Mouse (Mus musculus) liver, postnatal 0 days (tissue): ENCODE data around the gene Olfr1508. TPM values are rescaled to one million over a fixed set of nuclear protein-coding genes. Genes with fewer than 3 reads are reported as not detected.
"Not testable (repeated sequence)": the region's sequence is repeated elsewhere in the genome, so short reads cannot be mapped to it uniquely, and the experiment has no call there.

Source experiments
- ATAC-seq: fragments of 200-750 bp; cut with Nextera tagmentation; 2 replicates; pipeline ENCODE4 v1.8.0; 2017; ENCODE audit warnings: mild to moderate bottlenecking, moderate library complexity
- DNase-seq: peaks from one replicate; pipeline ENCODE4 v3.0.0-alpha.2; 2016
- H3K27ac ChIP-seq: fragments of 300-500 bp; sonication (generic); 2 replicates; pipeline ENCODE4 v1.5.1; 2014; ENCODE audit warnings: antibody characterized with exemption, moderate library complexity, mild to moderate bottlenecking, low read depth
- H3K27me3 ChIP-seq: fragments of 300-500 bp; sonication (generic); 2 replicates; pipeline ENCODE4 v1.6.1; 2014; ENCODE audit warnings: low read length, control low read depth, mixed read lengths; ENCODE audit not compliant: insufficient read depth
- H3K36me3 ChIP-seq: fragments of 300-500 bp; sonication (generic); replicated peaks from 2 replicates; pipeline ENCODE4 v1.6.1; 2014; ENCODE audit warnings: mild to moderate bottlenecking, control low read depth, low read length, moderate library complexity, mixed read lengths; ENCODE audit not compliant: insufficient read depth
- H3K4me1 ChIP-seq: fragments of 300-500 bp; sonication (generic); 2 replicates; pipeline ENCODE4 v1.6.1; 2014; ENCODE audit warnings: antibody characterized with exemption, mild to moderate bottlenecking, control low read depth; ENCODE audit not compliant: insufficient read depth
- H3K4me2 ChIP-seq: fragments of 300-500 bp; sonication (generic); 2 replicates; pipeline ENCODE4 v1.6.1; 2014; ENCODE audit warnings: low read depth, mild to moderate bottlenecking, low read length, moderate library complexity, mixed read lengths
- H3K4me3 ChIP-seq: fragments of 300-500 bp; sonication (generic); 2 replicates; pipeline ENCODE4 v1.5.1; 2014; ENCODE audit warnings: low read depth, low read length
- H3K9ac ChIP-seq: fragments of 300-500 bp; sonication (generic); replicated peaks from 2 replicates; pipeline ENCODE4 v1.6.1; 2014; ENCODE audit warnings: mild to moderate bottlenecking, moderate library complexity
- H3K9me3 ChIP-seq: fragments of 300-500 bp; sonication (generic); 2 replicates; pipeline ENCODE4 v1.6.1; 2016; ENCODE audit warnings: mild to moderate bottlenecking, control low read depth, low read length, mixed read lengths
- CTCF ChIP-seq: sonication (generic); IDR thresholded peaks from 2 replicates; pipeline ENCODE4 v1.5.1; 2016; ENCODE audit warnings: antibody characterized with exemption, low read depth
- EP300 ChIP-seq: IDR thresholded peaks from 2 replicates; pipeline ENCODE4 v1.6.1; 2016; ENCODE audit warnings: antibody characterized with exemption, low read depth, mild to moderate bottlenecking
- WGBS: fragments of 180-500 bp; shearing (Covaris S2); extraction: QIAGEN DNeasy Blood & Tissue Kit; methylation state at CpG from one replicate; pipeline ENCODE4 v1.1.7; 2014; ENCODE audit not compliant: insufficient replicate concordance; 5-methylcytosine and 5-hydroxymethylcytosine counted together
- polyA plus RNA-seq: library from polyadenylated mRNA; unstranded; fragments of >200 nt; fragmentation: Nextera tagmentation; extraction: Ambion mirVana; gene quantifications from 2 replicates; pipeline ENCODE4 v1.2.1, GENCODE M21; 2015

Gene Olfr1508
- polyA plus RNA-seq, 1 experiment from 2014 or later = not detected

DNA sequence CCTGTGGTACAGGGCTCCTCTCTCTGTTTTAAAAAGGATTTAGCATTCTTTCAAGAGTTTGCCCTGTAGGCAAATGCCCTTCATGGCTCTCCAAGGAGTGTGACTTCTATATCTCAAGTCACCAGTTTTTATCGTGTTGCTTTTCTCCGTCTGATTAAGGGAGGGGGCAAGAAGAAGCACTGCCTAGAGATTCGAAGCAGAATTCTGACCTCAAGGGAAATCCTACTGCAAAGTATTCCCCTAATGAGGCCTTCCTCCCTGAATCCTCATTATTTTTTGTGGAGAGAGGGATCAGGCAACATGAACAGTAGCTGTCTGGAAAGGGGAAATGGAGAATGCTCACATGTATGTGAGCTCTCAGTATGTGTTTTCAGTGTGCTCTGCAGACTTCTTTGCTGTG, 53.0 kb downstream of the Olfr1508 start, which contains the start of gene Olfr1510:
Olfr1510 (minus strand) TSS at position 101 of the 400 bp plus-strand sequence.
- H3K4me3 ChIP-seq = no peak within 1 kb of the TSS
- DNase-seq (no peak), ATAC-seq (no peak)
- 84% methylated on average over 3 of the region's 3 CpGs for WGBS
- no peak for TF ChIP-seq EP300
- no peak for TF ChIP-seq CTCF
- H3K27me3 ChIP-seq = no peaks in the 10 kb centered on the region
- no peak within 1 kb of the TSS for H3K4me2 ChIP-seq
- no peaks in the 10 kb centered on the region for H3K9me3 ChIP-seq
- no peaks in the 10 kb centered on the region for H3K36me3 ChIP-seq
- H3K27ac ChIP-seq = no peak within 1 kb of the TSS
- no peak within 1 kb of the TSS for H3K9ac ChIP-seq
- H3K4me1 ChIP-seq = no peaks in the 10 kb centered on the region

DNA sequence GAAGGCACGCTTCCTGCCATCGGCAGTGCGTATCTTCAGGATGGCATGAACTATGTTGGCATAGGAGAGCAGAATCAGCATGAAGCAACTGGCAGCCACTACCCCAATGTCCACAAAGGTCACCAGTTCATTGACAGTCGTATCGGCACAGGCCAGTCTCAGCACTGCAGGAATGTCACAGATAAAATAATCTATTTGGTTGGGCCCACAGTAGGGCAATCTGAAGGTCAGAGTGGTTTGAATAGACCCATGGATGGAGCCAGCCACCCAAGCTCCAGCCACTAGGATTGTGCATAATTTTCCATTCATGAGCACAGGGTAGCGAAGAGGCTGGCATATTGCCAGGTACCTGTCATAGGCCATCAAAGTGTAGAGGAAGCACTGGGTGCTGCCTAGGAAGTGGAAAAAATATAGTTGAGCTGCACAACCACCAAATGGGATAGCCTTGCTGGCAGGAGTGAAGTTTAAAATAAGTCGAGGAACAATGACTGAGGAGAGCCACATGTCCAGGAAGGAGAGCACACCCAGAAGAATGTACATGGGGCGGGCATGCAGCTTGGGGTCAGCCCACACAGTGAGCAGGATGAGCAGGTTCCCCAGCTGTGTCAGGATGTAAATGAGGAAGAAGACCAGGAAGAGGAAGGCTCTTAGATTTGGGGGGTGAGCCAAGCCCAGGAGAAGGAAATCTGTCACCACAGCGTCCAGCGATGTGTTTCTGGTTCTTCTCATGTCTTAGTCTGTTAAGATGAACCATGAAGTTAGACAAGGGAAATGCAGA, 57.0 kb downstream of the Olfr1508 start:
- H3K9me3 ChIP-seq, H3K4me3 ChIP-seq: not testable (repeated sequence)

More for the DNA sequence above, 57.0 kb downstream of the Olfr1508 start:
- H3K27me3 ChIP-seq, H3K36me3 ChIP-seq, H3K9ac ChIP-seq, H3K4me1 ChIP-seq, H3K27ac ChIP-seq, DNase-seq, ATAC-seq, H3K4me2 ChIP-seq: not testable (repeated sequence)
- 54% methylated on average over 6 of the region's 10 CpGs for WGBS

Other genes with a start within 250 kb of the Olfr1508 start
- 8.5 and 10.0 TPM in 2 replicates for gene Chd8, start 209.7 kb downstream of the Olfr1508 start, polyA plus RNA-seq
- 12.1 and 13.4 TPM in 2 replicates for gene Tox4, start 188.3 kb downstream of the Olfr1508 start, polyA plus RNA-seq
- 2.7 and 2.8 TPM in 2 replicates for gene Rab2b, start 187.9 kb downstream of the Olfr1508 start, polyA plus RNA-seq
- 7.2 and 8.1 TPM in 2 replicates for gene Mettl3, start 162.4 kb downstream of the Olfr1508 start, polyA plus RNA-seq
- 0.63 and 0.85 TPM in 2 replicates for gene Sall2, start 138.7 kb downstream of the Olfr1508 start, polyA plus RNA-seq
- not detected in 2 replicates for gene Olfr1513, start 111.1 kb downstream of the Olfr1508 start, polyA plus RNA-seq
- not detected in 2 replicates for gene Olfr1512, start 88.3 kb downstream of the Olfr1508 start, polyA plus RNA-seq
- not detected in 2 replicates for gene Olfr1511, start 70.1 kb downstream of the Olfr1508 start, polyA plus RNA-seq
- not detected in 2 replicates for gene Olfr1510, start 53.1 kb downstream of the Olfr1508 start, polyA plus RNA-seq
- not detected in 2 replicates for gene Olfr1509, start 24.5 kb downstream of the Olfr1508 start, polyA plus RNA-seq
- gene Olfr1507, start 28.3 kb upstream of the Olfr1508 start, polyA plus RNA-seq = not detected in 2 replicates